Mouse (Mus musculus): ENCODE results near the gene Ipo9. TPM values are rescaled to one million over a fixed set of nuclear protein-coding genes. Genes with fewer than 3 reads are reported as not detected.
A peak's percentile ranks its signal among the peaks of the same experiment; 100 is the strongest.

Ipo9 gene
- total RNA-seq, 2 experiments from 2014 or later: 125 to 136 TPM

- no peak for DNase-seq (ENCODE audit: low spot score in 2 of 2)
Measured at GRCm38 (mm10) chr1:135369415-135369814, 60.9 kb downstream of the Ipo9 start.

- DNase-seq (ENCODE audit: low spot score in 2 of 2): no peak
Measured at GRCm38 (mm10) chr1:135368982-135369381, 61.3 kb downstream of the Ipo9 start.

GRCm38 (mm10) chr1:135368245-135368644, 62.1 kb downstream of the Ipo9 start:
- DNase-seq (ENCODE audit: low spot score in 2 of 2): peak; percentile 50 to 75

- no peak for DNase-seq (ENCODE audit: low spot score in 2 of 2)
Measured at GRCm38 (mm10) chr1:135367595-135367994, 62.7 kb downstream of the Ipo9 start.

- no peak for DNase-seq (ENCODE audit: low spot score in 2 of 2)
Measured at GRCm38 (mm10) chr1:135367005-135367404, 63.3 kb downstream of the Ipo9 start.

- DNase-seq (ENCODE audit: low spot score in 2 of 2): no peak
Measured at GRCm38 (mm10) chr1:135366380-135366779, 63.9 kb downstream of the Ipo9 start.

- no peak for DNase-seq (ENCODE audit: low spot score in 2 of 2)
Measured at GRCm38 (mm10) chr1:135363446-135363845, 66.9 kb downstream of the Ipo9 start.

- DNase-seq (ENCODE audit: low spot score in 2 of 2): no peak
Measured at GRCm38 (mm10) chr1:135362115-135362514, 68.2 kb downstream of the Ipo9 start.

GRCm38 (mm10) chr1:135361491-135361890, 68.8 kb downstream of the Ipo9 start:
- no peak for DNase-seq (ENCODE audit: low spot score in 2 of 2)

- DNase-seq (ENCODE audit: low spot score in 2 of 2): no peak
Measured at GRCm38 (mm10) chr1:135359071-135359470, 71.2 kb downstream of the Ipo9 start.

- DNase-seq (ENCODE audit: low spot score in 2 of 2): no peak
Measured at GRCm38 (mm10) chr1:135351953-135352352, 78.3 kb downstream of the Ipo9 start.

GRCm38 (mm10) chr1:135347498-135348169, 82.7 kb downstream of the Ipo9 start:
- peak in 1 of 2 experiments; percentile 11 for DNase-seq (ENCODE audit: low spot score in 2 of 2)

GRCm38 (mm10) chr1:135346891-135347290, 83.4 kb downstream of the Ipo9 start:
- DNase-seq (ENCODE audit: low spot score in 2 of 2): no peak

GRCm38 (mm10) chr1:135344026-135344425, 86.3 kb downstream of the Ipo9 start:
- no peak for DNase-seq (ENCODE audit: low spot score in 2 of 2)

- DNase-seq (ENCODE audit: low spot score in 2 of 2): no peak
Measured at GRCm38 (mm10) chr1:135341947-135342346, 88.4 kb downstream of the Ipo9 start.

Small RNA genes lying within 50 kb of the gene (microRNA-seq; reads per million reads assigned to microRNA genes)
- not detected for gene Mir1231

Other genes starting within 250 kb of the Ipo9 start
- gene Elf3, start 171.9 kb downstream of the Ipo9 start, total RNA-seq (2021): 1 to 10 TPM in 1 of 2 experiments, under 1 TPM in 1; 0.37 to 4.7 TPM
- 10 to 100 TPM; 47.3 to 48.8 TPM for gene Rnpep, start 146.4 kb downstream of the Ipo9 start, total RNA-seq (2021)
- 100 to 1,000 TPM; 175 to 176 TPM for gene Timm17a, start 116.7 kb downstream of the Ipo9 start, total RNA-seq (2021)
- 1 to 10 TPM in 1 of 2 experiments, under 1 TPM in 1; 0.81 to 1.1 TPM for gene Lmod1, start 105.7 kb downstream of the Ipo9 start, total RNA-seq (2021)
- 10 to 100 TPM; 25.8 to 27.0 TPM for gene Shisa4, start 55.3 kb downstream of the Ipo9 start, total RNA-seq (2021)
- 10 to 100 TPM; 37.2 to 41.6 TPM for gene Nav1, start 176.8 kb upstream of the Ipo9 start, total RNA-seq (2021)

Measured in adrenal gland, postnatal 4 days (tissue).